Mouse (Mus musculus): ENCODE measurements at regions not wholly inside any gene's neighbourhood (a gene's known extent, or its start where the extent isn't known, plus 50 kb on each side); places are given as distances from the start of the nearest gene placed in this dataset.
A peak's percentile ranks its signal among the peaks of the same experiment; 100 is the strongest.

GRCm38 (mm10) chr17:62438045-62438444 lies 443.1 kb downstream of the Efna5 start:
- Histone ChIP-seq H3K79me3 (ENCODE audit: low read depth) (no peaks in the 10 kb centered on the region), H3K4me3 (ENCODE audit: insufficient read depth, poor library complexity, severe bottlenecking) (no peak overlapping the region), H3K27me3 (ENCODE audit: control insufficient read depth, insufficient read depth, insufficient read length) (no peaks in the 10 kb centered on the region), H3K36me3 (ENCODE audit: control insufficient read depth, insufficient read depth) (no peaks in the 10 kb centered on the region), H3K79me2 (ENCODE audit: control insufficient read depth, insufficient read depth) (no peaks in the 10 kb centered on the region), H3ac (ENCODE audit: control insufficient read depth, insufficient read length, low read depth) (no peak overlapping the region)
- TF ChIP-seq CEBPB (IDR thresholded peaks at IDR 0.05; ENCODE audit: low read depth) = peak; percentile 26
- no peak for TF ChIP-seq MYOG (IDR thresholded peaks at IDR 0.05; ENCODE audit: control insufficient read depth, extremely low read depth, insufficient read length)
- TF ChIP-seq FOSL1 (IDR thresholded peaks at IDR 0.05; ENCODE audit: insufficient read depth, low read length, poor library complexity, severe bottlenecking) = peak; percentile 26
- peak; percentile 86 for TF ChIP-seq MYOD1 (IDR thresholded peaks at IDR 0.05; ENCODE audit: control insufficient read depth, insufficient read length, low read depth)

GRCm38 (mm10) chr17:62436044-62436443 lies 445.1 kb downstream of the Efna5 start:
- no peak for TF ChIP-seq MAX (IDR thresholded peaks at IDR 0.05)
- no peak for TF ChIP-seq FOSL1 (IDR thresholded peaks at IDR 0.05; ENCODE audit: insufficient read depth, low read length, poor library complexity, severe bottlenecking)
- TF ChIP-seq CTCF (IDR thresholded peaks at IDR 0.05; ENCODE audit: control insufficient read depth, insufficient read depth, insufficient read length) = no peak
- no peak for TF ChIP-seq USF1 (IDR thresholded peaks at IDR 0.05; ENCODE audit: low read depth)
- TF ChIP-seq CEBPB (IDR thresholded peaks at IDR 0.05; ENCODE audit: low read depth) = no peak
- no peak for TF ChIP-seq MYOG (IDR thresholded peaks at IDR 0.05; ENCODE audit: control insufficient read depth, extremely low read depth, insufficient read length)
- no peak for TF ChIP-seq MYOD1 (IDR thresholded peaks at IDR 0.05; ENCODE audit: control insufficient read depth, insufficient read length, low read depth)
- no peaks in the 10 kb centered on the region for H3K36me3 ChIP-seq (ENCODE audit: control insufficient read depth, insufficient read depth)
- H3K27me3 ChIP-seq (ENCODE audit: control insufficient read depth, insufficient read depth, insufficient read length) = no peaks in the 10 kb centered on the region
- H3ac ChIP-seq (ENCODE audit: control insufficient read depth, insufficient read length, low read depth) = no peak overlapping the region
- no peaks in the 10 kb centered on the region for H3K79me3 ChIP-seq (ENCODE audit: low read depth)
- no peak overlapping the region for H3K4me3 ChIP-seq (ENCODE audit: insufficient read depth, poor library complexity, severe bottlenecking)
- no peaks in the 10 kb centered on the region for H3K79me2 ChIP-seq (ENCODE audit: control insufficient read depth, insufficient read depth)

GRCm38 (mm10) chr17:62423476-62424385 lies 457.4 kb downstream of the Efna5 start:
- Histone ChIP-seq H3ac (ENCODE audit: control insufficient read depth, insufficient read length, low read depth) (no peak overlapping the region), H3K79me2 (ENCODE audit: control insufficient read depth, insufficient read depth) (no peaks in the 10 kb centered on the region), H3K4me3 (ENCODE audit: insufficient read depth, poor library complexity, severe bottlenecking) (no peak overlapping the region), H3K36me3 (ENCODE audit: control insufficient read depth, insufficient read depth) (no peaks in the 10 kb centered on the region), H3K79me3 (ENCODE audit: low read depth) (no peaks in the 10 kb centered on the region), H3K27me3 (ENCODE audit: control insufficient read depth, insufficient read depth, insufficient read length) (no peaks in the 10 kb centered on the region)
- TF ChIP-seq USF1 (IDR thresholded peaks at IDR 0.05; ENCODE audit: low read depth) (no peak), CEBPB (IDR thresholded peaks at IDR 0.05; ENCODE audit: low read depth) (no peak), MYOG (IDR thresholded peaks at IDR 0.05; ENCODE audit: control insufficient read depth, extremely low read depth, insufficient read length) (no peak), MYOD1 (IDR thresholded peaks at IDR 0.05; ENCODE audit: control insufficient read depth, insufficient read length, low read depth) (no peak), MAX (IDR thresholded peaks at IDR 0.05) (no peak), CTCF (IDR thresholded peaks at IDR 0.05; ENCODE audit: control insufficient read depth, insufficient read depth, insufficient read length) (no peak)

- H3K36me3 ChIP-seq (ENCODE audit: control insufficient read depth, insufficient read depth) = no peaks in the 10 kb centered on the region
- no peaks in the 10 kb centered on the region for H3K79me2 ChIP-seq (ENCODE audit: control insufficient read depth, insufficient read depth)
- H3K79me3 ChIP-seq (ENCODE audit: low read depth) = no peaks in the 10 kb centered on the region
- H3ac ChIP-seq (ENCODE audit: control insufficient read depth, insufficient read length, low read depth) = no peak overlapping the region
- no peaks in the 10 kb centered on the region for H3K27me3 ChIP-seq (ENCODE audit: control insufficient read depth, insufficient read depth, insufficient read length)
- no peak for TF ChIP-seq MYOD1 (IDR thresholded peaks at IDR 0.05; ENCODE audit: control insufficient read depth, insufficient read length, low read depth)
- no peak for TF ChIP-seq MYOG (IDR thresholded peaks at IDR 0.05; ENCODE audit: control insufficient read depth, extremely low read depth, insufficient read length)
- no peak overlapping the region for H3K4me3 ChIP-seq (ENCODE audit: insufficient read depth, poor library complexity, severe bottlenecking)
Measured at GRCm38 (mm10) chr17:62417584-62417983, 463.5 kb downstream of the Efna5 start.

- TF ChIP-seq FOSL1 (IDR thresholded peaks at IDR 0.05; ENCODE audit: insufficient read depth, low read length, poor library complexity, severe bottlenecking) = no peak
- no peak for TF ChIP-seq USF1 (IDR thresholded peaks at IDR 0.05; ENCODE audit: low read depth)
- no peak for TF ChIP-seq MYOG (IDR thresholded peaks at IDR 0.05; ENCODE audit: control insufficient read depth, extremely low read depth, insufficient read length)
- TF ChIP-seq CTCF (IDR thresholded peaks at IDR 0.05; ENCODE audit: control insufficient read depth, insufficient read depth, insufficient read length) = no peak
- TF ChIP-seq MYOD1 (IDR thresholded peaks at IDR 0.05; ENCODE audit: control insufficient read depth, insufficient read length, low read depth) = peak; percentile 80
- H3K4me3 ChIP-seq (ENCODE audit: insufficient read depth, poor library complexity, severe bottlenecking) = no peak overlapping the region
- H3K36me3 ChIP-seq (ENCODE audit: control insufficient read depth, insufficient read depth) = no peaks in the 10 kb centered on the region
- no peak overlapping the region for H3ac ChIP-seq (ENCODE audit: control insufficient read depth, insufficient read length, low read depth)
- H3K79me2 ChIP-seq (ENCODE audit: control insufficient read depth, insufficient read depth) = no peaks in the 10 kb centered on the region
- H3K27me3 ChIP-seq (ENCODE audit: control insufficient read depth, insufficient read depth, insufficient read length) = no peaks in the 10 kb centered on the region
- H3K79me3 ChIP-seq (ENCODE audit: low read depth) = no peaks in the 10 kb centered on the region
Measured at GRCm38 (mm10) chr17:62415152-62415551, 466.0 kb downstream of the Efna5 start.

GRCm38 (mm10) chr17:62412666-62413180 lies 468.4 kb downstream of the Efna5 start:
- no peak for TF ChIP-seq MYOD1 (IDR thresholded peaks at IDR 0.05; ENCODE audit: control insufficient read depth, insufficient read length, low read depth)
- TF ChIP-seq CTCF (IDR thresholded peaks at IDR 0.05; ENCODE audit: control insufficient read depth, insufficient read depth, insufficient read length) = no peak
- no peak for TF ChIP-seq FOSL1 (IDR thresholded peaks at IDR 0.05; ENCODE audit: insufficient read depth, low read length, poor library complexity, severe bottlenecking)
- no peak for TF ChIP-seq MAX (IDR thresholded peaks at IDR 0.05)
- TF ChIP-seq MYOG (IDR thresholded peaks at IDR 0.05; ENCODE audit: control insufficient read depth, extremely low read depth, insufficient read length) = no peak
- Histone ChIP-seq H3K79me3 (ENCODE audit: low read depth) (no peaks in the 10 kb centered on the region), H3K79me2 (ENCODE audit: control insufficient read depth, insufficient read depth) (no peaks in the 10 kb centered on the region), H3ac (ENCODE audit: control insufficient read depth, insufficient read length, low read depth) (no peak overlapping the region), H3K27me3 (ENCODE audit: control insufficient read depth, insufficient read depth, insufficient read length) (no peaks in the 10 kb centered on the region), H3K36me3 (ENCODE audit: control insufficient read depth, insufficient read depth) (no peaks in the 10 kb centered on the region), H3K4me3 (ENCODE audit: insufficient read depth, poor library complexity, severe bottlenecking) (no peak overlapping the region)
